Comparison of ENCODE assay signal across 21 mouse cellular contexts in genomic region chr2:117486447-117486846, GRCm38 (mm10).
A peak's percentile ranks its signal among the peaks of the same experiment; 100 is the strongest.
DNase-seq lines count a peak whose midpoint lies in the region; ATAC-seq and TF ChIP-seq lines count a peak whose summit lies in the region.
"Had no signal": no experiment of that assay in that cellular context is flagged by ENCODE, and none has a peak within 500 bp of the region (broad histone marks: within the 10 kb centered on the region; RNA-seq: fewer than 3 reads in every experiment).

No protein-coding gene starts in this region.

- no peak overlapping the region for H3K9ac ChIP-seq in forebrain, postnatal 0 days
- no peak overlapping the region for H3K9ac ChIP-seq in forebrain, embryonic 12.5 days
- no peak overlapping the region for H3K9ac ChIP-seq in kidney, embryonic 14.5 days (ENCODE audit: low read depth, low read length)
- no peak overlapping the region for H3K9ac ChIP-seq in midbrain, embryonic 14.5 days (replicated peaks; ENCODE audit: low read length)
- H3K9ac ChIP-seq: embryonic facial prominence, embryonic 13.5 days; hindbrain, embryonic 12.5 days; intestine, embryonic 15.5 days; kidney, embryonic 15.5 days; liver, embryonic 12.5 days; lung, embryonic 15.5 days; stomach, embryonic 15.5 days had no signal

- TF ChIP-seq CTCF in forebrain, postnatal 0 days (IDR thresholded peaks at IDR 0.05; ENCODE audit: low read depth), result no peak
- no peak for TF ChIP-seq CTCF in left cerebral cortex, adult 2 months (IDR thresholded peaks at IDR 0.05)

- no peaks in the 10 kb centered on the region for H3K9me3 ChIP-seq in forebrain, postnatal 0 days (ENCODE audit: low read length)
- no peaks in the 10 kb centered on the region for H3K9me3 ChIP-seq in forebrain, embryonic 12.5 days
- H3K9me3 ChIP-seq in kidney, embryonic 14.5 days (ENCODE audit: control insufficient read depth, low read length), result no peaks in the 10 kb centered on the region
- no peaks in the 10 kb centered on the region for H3K9me3 ChIP-seq in midbrain, embryonic 14.5 days (ENCODE audit: control insufficient read depth, low read length)
- H3K9me3 ChIP-seq: embryonic facial prominence, embryonic 13.5 days; hindbrain, embryonic 12.5 days; intestine, embryonic 15.5 days; kidney, embryonic 15.5 days; limb, embryonic 10.5 days; liver, embryonic 12.5 days; lung, embryonic 15.5 days; stomach, embryonic 15.5 days had no signal

- intact Hi-C loops in left cerebral cortex, postnatal 4 days (cut with DNase I), result no loop called here
- intact Hi-C loops in left cerebral cortex, adult 2 months (cut with DNase I), result no loop called here

- H3K4me1 ChIP-seq in forebrain, postnatal 0 days (ENCODE audit: insufficient read depth), result no peaks in the 10 kb centered on the region
- H3K4me1 ChIP-seq in forebrain, embryonic 12.5 days, result no peaks in the 10 kb centered on the region
- H3K4me1 ChIP-seq in kidney, embryonic 14.5 days (ENCODE audit: control insufficient read depth, insufficient read depth, low read length), result no peaks in the 10 kb centered on the region
- H3K4me1 ChIP-seq in midbrain, embryonic 14.5 days (ENCODE audit: control insufficient read depth, insufficient read depth, low read length), result no peaks in the 10 kb centered on the region
- H3K4me1 ChIP-seq: embryonic facial prominence, embryonic 13.5 days; hindbrain, embryonic 12.5 days; intestine, embryonic 15.5 days; kidney, embryonic 15.5 days; limb, embryonic 10.5 days; liver, embryonic 12.5 days; lung, embryonic 15.5 days; stomach, embryonic 15.5 days had no signal

- DNase-seq in forebrain, postnatal 0 days, result peak; percentile 42
- peak; percentile 8 for DNase-seq in left cerebral cortex, postnatal 4 days
- DNase-seq in left cerebral cortex, adult 2 months (ENCODE audit: extremely low spot score in 1 of 2, low spot score in 2 of 2), result no peak
- DNase-seq in brain, embryonic 18.5 days (ENCODE audit: low read depth, low spot score), result peak; percentile 40
- peak; percentile 20 to 21 for DNase-seq in layer of hippocampus, postnatal 36 days
- no peak for DNase-seq in midbrain, embryonic 14.5 days
- DNase-seq: adrenal gland, adult 8-10 months; cerebellum, adult 2 months; retina, postnatal 1 day had no signal

- WGBS in forebrain, postnatal 0 days, result 61% methylated on average over 2 of the region's 2 CpGs
- 88% methylated on average over 2 of the region's 2 CpGs for WGBS in forebrain, embryonic 12.5 days
- 95% methylated on average over 2 of the region's 2 CpGs for WGBS in kidney, embryonic 14.5 days
- WGBS in midbrain, embryonic 14.5 days, result 94% methylated on average over 2 of the region's 2 CpGs

- no peak overlapping the region for H3K27ac ChIP-seq in forebrain, postnatal 0 days (ENCODE audit: low read depth, low read length)
- no peak overlapping the region for H3K27ac ChIP-seq in forebrain, embryonic 12.5 days
- no peak overlapping the region for H3K27ac ChIP-seq in left cerebral cortex, adult 2 months
- H3K27ac ChIP-seq in kidney, embryonic 14.5 days (ENCODE audit: low read depth, low read length), result no peak overlapping the region
- H3K27ac ChIP-seq in midbrain, embryonic 14.5 days (replicated peaks; ENCODE audit: low read depth, low read length), result no peak overlapping the region
- H3K27ac ChIP-seq: embryonic facial prominence, embryonic 13.5 days; hindbrain, embryonic 12.5 days; intestine, embryonic 15.5 days; kidney, embryonic 15.5 days; limb, embryonic 10.5 days; liver, embryonic 12.5 days; lung, embryonic 15.5 days; stomach, embryonic 15.5 days had no signal

- H3K36me3 ChIP-seq in forebrain, postnatal 0 days (ENCODE audit: insufficient read depth), result no peaks in the 10 kb centered on the region
- no peaks in the 10 kb centered on the region for H3K36me3 ChIP-seq in forebrain, embryonic 12.5 days (replicated peaks)
- H3K36me3 ChIP-seq in kidney, embryonic 14.5 days (ENCODE audit: control insufficient read depth, insufficient read depth, low read length), result no peaks in the 10 kb centered on the region
- no peaks in the 10 kb centered on the region for H3K36me3 ChIP-seq in midbrain, embryonic 14.5 days (ENCODE audit: control insufficient read depth, insufficient read depth, low read length)
- H3K36me3 ChIP-seq: embryonic facial prominence, embryonic 13.5 days; hindbrain, embryonic 12.5 days; intestine, embryonic 15.5 days; kidney, embryonic 15.5 days; limb, embryonic 10.5 days; liver, embryonic 12.5 days; lung, embryonic 15.5 days; stomach, embryonic 15.5 days had no signal

- no peak overlapping the region for H3K4me3 ChIP-seq in forebrain, postnatal 0 days (ENCODE audit: low read depth, low read length)
- H3K4me3 ChIP-seq in forebrain, embryonic 12.5 days (replicated peaks), result no peak overlapping the region
- no peak overlapping the region for H3K4me3 ChIP-seq in left cerebral cortex, adult 2 months
- H3K4me3 ChIP-seq in kidney, embryonic 14.5 days (ENCODE audit: low read length), result no peak overlapping the region
- no peak overlapping the region for H3K4me3 ChIP-seq in midbrain, embryonic 14.5 days (replicated peaks; ENCODE audit: low read depth, low read length)
- H3K4me3 ChIP-seq: embryonic facial prominence, embryonic 13.5 days; hindbrain, embryonic 12.5 days; intestine, embryonic 15.5 days; kidney, embryonic 15.5 days; limb, embryonic 10.5 days; liver, embryonic 12.5 days; lung, embryonic 15.5 days; stomach, embryonic 15.5 days had no signal

- H3K27me3 ChIP-seq in forebrain, postnatal 0 days (ENCODE audit: insufficient read depth, low read length), result no peaks in the 10 kb centered on the region
- no peaks in the 10 kb centered on the region for H3K27me3 ChIP-seq in forebrain, embryonic 12.5 days
- H3K27me3 ChIP-seq in kidney, embryonic 14.5 days (ENCODE audit: control insufficient read depth, insufficient read depth, low read length), result no peaks in the 10 kb centered on the region
- H3K27me3 ChIP-seq in midbrain, embryonic 14.5 days (ENCODE audit: control insufficient read depth, insufficient read depth, low read length), result no peaks in the 10 kb centered on the region
- H3K27me3 ChIP-seq: CH12.LX; embryonic facial prominence, embryonic 13.5 days; hindbrain, embryonic 12.5 days; intestine, embryonic 15.5 days; kidney, embryonic 15.5 days; liver, embryonic 12.5 days; lung, embryonic 15.5 days; stomach, embryonic 15.5 days had no signal

- H3K4me2 ChIP-seq in forebrain, postnatal 0 days (ENCODE audit: low read depth), result no peak overlapping the region
- no peak overlapping the region for H3K4me2 ChIP-seq in forebrain, embryonic 12.5 days
- H3K4me2 ChIP-seq in kidney, embryonic 14.5 days (replicated peaks; ENCODE audit: low read depth, low read length), result no peak overlapping the region
- H3K4me2 ChIP-seq in midbrain, embryonic 14.5 days (ENCODE audit: low read length), result no peak overlapping the region
- H3K4me2 ChIP-seq: embryonic facial prominence, embryonic 13.5 days; hindbrain, embryonic 12.5 days; intestine, embryonic 15.5 days; kidney, embryonic 15.5 days; liver, embryonic 12.5 days; lung, embryonic 15.5 days; midbrain, embryonic 11.5 days; stomach, embryonic 15.5 days had no signal

- peak; percentile 72 for ATAC-seq in forebrain, postnatal 0 days
- ATAC-seq in forebrain, embryonic 12.5 days (ENCODE audit: low FRiP score), result no peak
- ATAC-seq in kidney, embryonic 14.5 days (ENCODE audit: low FRiP score, low TSS enrichment), result no peak
- ATAC-seq in midbrain, embryonic 14.5 days (ENCODE audit: low FRiP score, low TSS enrichment), result no peak
- ATAC-seq: intestine, embryonic 15.5 days; liver, embryonic 12.5 days had no signal

Comparison
In these comparisons a context has a peak if more than half of its experiments do, and no peak if none do; other contexts are left out.
1. DNase-seq: peak in forebrain, postnatal 0 days (single experiment), left cerebral cortex, postnatal 4 days (single experiment), brain, embryonic 18.5 days (single experiment) and layer of hippocampus, postnatal 36 days (2 of 2); none in left cerebral cortex, adult 2 months (0 of 2) and midbrain, embryonic 14.5 days (single experiment).